Mouse (Mus musculus) urinary bladder, adult 2 months (tissue): ENCODE results near the gene Phactr1. TPM values are rescaled to one million over a fixed set of nuclear protein-coding genes. Genes with fewer than 3 reads are reported as not detected.

Experiments used
- DNase-seq: peaks from one replicate; pipeline ENCODE4 v3.0.0; 2022; ENCODE audit warnings: low spot score
- polyA plus RNA-seq: library from polyadenylated mRNA; depleted of rRNA; stranded (reverse); fragments of >200 nt; gene quantifications from 2 replicates; pipeline ENCODE4 v1.2.3, GENCODE M21; 2012; rRNA removed

The Phactr1 gene
- 5.5 and 7.1 TPM in 2 replicates for polyA plus RNA-seq

- no peak for DNase-seq
Observed at GRCm38 (mm10) chr13:42680391-42680994, at the start of gene Phactr1. TSS of gene Phactr1 (plus strand) at chr13:42680623.

GRCm38 (mm10) chr13:42634908-42635307 is 45.5 kb upstream of the Phactr1 start:
- no peak for DNase-seq

- DNase-seq = no peak
Observed at GRCm38 (mm10) chr13:42650228-42650627, 30.2 kb upstream of the Phactr1 start.

DNA sequence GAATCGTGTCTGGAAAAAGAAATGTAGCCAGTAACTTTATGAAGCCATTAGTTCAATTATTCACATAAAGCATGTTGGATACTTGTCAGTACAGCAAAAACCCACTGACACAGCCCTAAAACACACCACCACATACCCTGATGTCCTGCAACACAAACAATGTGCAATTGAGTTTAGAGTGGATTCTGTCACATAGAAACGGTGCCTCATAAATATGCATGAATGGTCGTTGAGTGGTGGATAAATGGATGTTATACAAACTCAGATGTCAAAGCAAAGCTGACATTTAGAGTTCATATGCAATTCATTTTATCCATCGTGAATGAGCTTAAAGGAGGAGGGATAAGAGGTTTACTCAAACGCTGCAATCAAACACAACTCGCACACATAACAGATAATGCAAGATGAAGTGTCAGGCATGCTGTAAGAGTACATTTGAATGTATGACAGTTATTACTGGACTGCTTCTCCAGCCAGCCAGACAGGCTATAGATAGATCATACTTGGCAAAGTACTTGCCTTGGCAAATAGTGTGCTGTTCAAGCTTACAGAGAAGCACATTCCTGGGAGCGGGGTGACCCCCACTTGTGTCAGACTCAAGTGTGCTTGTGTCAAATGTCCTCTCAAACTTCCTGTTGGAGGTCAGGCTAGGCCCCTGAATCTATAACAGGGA is 23.6 kb upstream of the Phactr1 start:
- no peak for DNase-seq

DNA sequence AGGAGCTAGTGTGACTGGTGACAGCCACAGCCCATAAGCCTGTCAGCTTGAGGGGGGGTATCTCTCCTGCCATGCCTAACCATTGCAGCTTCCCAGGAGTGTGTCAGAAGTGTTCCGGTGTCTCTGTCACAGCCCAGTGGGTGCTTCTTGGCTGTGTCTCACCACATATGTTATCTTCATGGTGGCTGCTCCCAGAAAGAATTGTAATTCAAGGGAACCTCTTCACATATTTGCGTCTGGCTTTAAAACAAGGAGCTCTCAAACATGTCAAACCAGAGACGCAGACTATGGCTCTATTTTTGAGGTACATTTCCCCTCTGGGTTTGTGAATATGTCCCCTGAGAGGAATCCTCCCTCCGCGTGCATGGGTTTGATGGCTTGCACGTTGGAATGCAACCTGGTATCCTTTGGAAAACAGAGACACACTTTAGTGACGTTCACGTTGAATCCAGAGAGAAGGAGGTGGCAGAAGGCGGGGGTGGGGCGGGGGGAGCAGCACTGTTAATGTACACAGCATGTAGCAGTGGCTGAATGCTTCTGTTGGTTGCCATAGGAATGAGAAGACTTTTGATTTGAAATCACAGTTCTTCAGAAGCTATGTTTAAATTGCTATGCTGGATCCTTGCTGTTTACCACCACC is 8.7 kb upstream of the Phactr1 start:
- DNase-seq = no peak

DNA sequence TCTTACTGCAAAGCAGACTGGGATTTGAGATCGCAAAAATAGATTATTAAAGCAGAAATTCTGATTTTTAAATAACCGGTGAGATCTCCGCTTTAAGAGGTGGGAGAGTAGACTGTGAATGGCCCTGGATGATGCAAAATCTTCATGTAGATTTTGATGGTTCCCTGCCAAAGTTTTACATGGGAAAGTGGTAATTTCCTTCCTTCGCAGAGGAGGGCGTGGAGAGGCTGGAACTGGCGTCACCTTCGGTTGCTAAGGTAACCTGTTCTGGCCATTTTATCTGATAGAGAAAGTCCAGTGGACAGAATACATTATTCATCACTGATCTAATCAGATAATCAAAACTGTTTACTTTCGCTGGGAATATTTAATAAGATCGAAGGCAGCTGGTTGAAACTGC is 876 bp downstream of the Phactr1 start:
- no peak for DNase-seq

GRCm38 (mm10) chr13:42684181-42684580 is 3.8 kb downstream of the Phactr1 start:
- no peak for DNase-seq

- DNase-seq = no peak
Observed at GRCm38 (mm10) chr13:42692233-42692632, 11.8 kb downstream of the Phactr1 start.

GRCm38 (mm10) chr13:42696641-42697040 is 16.2 kb downstream of the Phactr1 start:
- DNase-seq = no peak

DNA sequence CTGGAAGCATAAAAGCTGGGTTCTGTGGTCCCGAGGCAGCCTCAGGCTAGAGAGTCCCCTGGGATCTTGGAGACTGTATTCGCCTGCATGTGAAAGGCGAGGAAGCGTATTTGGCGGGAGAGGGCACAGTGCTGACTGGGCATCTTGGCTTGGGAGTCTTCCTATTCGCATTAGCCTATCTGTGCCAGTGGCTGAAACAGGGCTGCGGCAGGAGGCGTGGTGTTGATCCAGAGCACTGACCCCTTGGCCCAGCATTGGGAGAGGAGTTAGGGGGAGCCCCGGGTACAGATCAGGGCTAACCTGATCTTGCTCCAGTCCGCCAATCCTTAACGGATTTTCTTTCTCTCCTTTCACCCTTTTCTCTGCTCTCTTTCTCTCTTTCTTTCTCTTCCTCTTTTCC is 28.7 kb downstream of the Phactr1 start:
- no peak for DNase-seq

GRCm38 (mm10) chr13:42709611-42710331 is 29.3 kb downstream of the Phactr1 start:
- no peak for DNase-seq

- DNase-seq = no peak
Observed at GRCm38 (mm10) chr13:42711510-42711909, 31.1 kb downstream of the Phactr1 start.

DNA sequence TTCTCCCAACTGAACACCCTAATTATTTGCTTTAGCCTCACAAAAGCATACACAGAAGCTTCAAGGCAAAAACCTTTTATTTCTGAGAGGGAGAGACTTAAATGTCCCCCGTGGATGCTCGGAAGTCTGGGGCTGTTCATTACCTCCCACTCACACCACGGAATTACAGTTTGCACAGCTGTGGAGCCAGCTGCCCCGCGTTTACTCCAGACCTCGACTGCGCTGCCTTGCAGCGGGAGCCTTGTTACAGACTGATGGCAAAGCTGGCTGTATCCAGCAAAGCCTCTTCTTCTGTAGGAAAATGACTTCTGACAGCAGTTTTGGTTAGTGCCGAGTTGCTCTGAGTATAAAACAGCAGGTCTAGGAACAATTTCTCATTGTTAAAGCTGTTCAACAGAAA is 39.0 kb downstream of the Phactr1 start:
- no peak for DNase-seq

DNA sequence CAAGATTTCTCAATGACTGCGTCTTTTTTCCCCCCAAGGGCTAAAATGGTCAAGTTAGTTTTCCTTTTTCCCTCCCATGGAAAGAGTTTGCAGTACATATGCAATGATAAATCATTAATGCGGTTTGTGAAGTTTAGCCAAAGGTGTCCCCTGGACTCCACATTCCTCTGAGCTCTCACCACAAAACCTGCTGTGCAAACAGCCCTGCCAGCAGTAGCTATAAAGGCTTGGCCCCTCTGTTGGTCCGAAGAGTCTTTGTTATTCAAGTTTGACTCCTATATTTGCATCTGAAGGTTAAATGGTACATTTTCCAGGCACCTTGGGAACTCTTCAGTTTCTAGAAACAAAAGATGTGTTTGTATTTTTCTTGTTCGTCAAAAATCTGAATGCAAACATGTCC is 39.7 kb downstream of the Phactr1 start:
- no peak for DNase-seq

- DNase-seq = no peak
Observed at GRCm38 (mm10) chr13:42720648-42721047, 40.2 kb downstream of the Phactr1 start.

GRCm38 (mm10) chr13:42724011-42724410 is 43.6 kb downstream of the Phactr1 start:
- no peak for DNase-seq

DNA sequence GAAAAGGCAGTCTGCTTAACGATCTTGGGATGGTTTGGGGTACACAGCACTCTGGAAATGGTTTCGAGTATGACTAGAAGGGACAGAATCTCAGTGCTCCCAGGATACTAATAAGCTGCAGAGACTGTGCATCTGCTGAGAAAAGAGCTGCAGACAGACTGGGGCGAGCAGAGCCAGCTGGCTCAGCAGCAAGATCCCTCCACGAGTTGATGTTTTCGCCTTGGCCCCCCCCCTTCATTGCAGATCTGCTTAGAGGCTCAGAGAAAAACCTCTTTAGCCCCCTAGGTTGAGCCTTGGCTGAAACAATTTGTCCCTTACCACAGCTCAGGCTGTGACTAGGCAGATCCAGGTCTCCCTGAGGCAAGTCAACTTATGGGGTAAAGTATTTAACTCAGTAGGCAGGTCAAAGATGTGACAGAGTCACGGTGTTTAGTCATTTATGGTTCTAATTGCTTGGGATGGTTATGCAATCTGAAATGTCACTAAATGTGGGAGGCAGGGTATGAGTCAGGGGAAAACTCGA is 45.3 kb downstream of the Phactr1 start:
- no peak for DNase-seq

- DNase-seq = no peak
Observed at GRCm38 (mm10) chr13:42737486-42737885, 57.1 kb downstream of the Phactr1 start.

- DNase-seq = no peak
Observed at GRCm38 (mm10) chr13:42738152-42738551, 57.7 kb downstream of the Phactr1 start.

- DNase-seq = no peak
Observed at GRCm38 (mm10) chr13:42742226-42742625, 61.8 kb downstream of the Phactr1 start.

GRCm38 (mm10) chr13:42744467-42744866 is 64.0 kb downstream of the Phactr1 start:
- no peak for DNase-seq
